Mouse (Mus musculus) liver, embryonic 14.5 days (tissue): ENCODE measurements around the gene Prss36. TPM values are rescaled to one million over a fixed set of nuclear protein-coding genes. Genes with fewer than 3 reads are reported as not detected.

Experiments
- ATAC-seq: fragments of 200-750 bp; cut with Nextera tagmentation; 2 replicates; pipeline ENCODE4 v1.8.0; 2017; ENCODE audit warnings: moderate number of reproducible peaks, mild to moderate bottlenecking, moderate library complexity; ENCODE audit not compliant: insufficient read depth
- DNase-seq, 3 experiments: peaks; one replicate each; pipeline ENCODE4 v3.0.0-alpha.2; 2012 to 2013; ENCODE audit warnings: low read depth in 3 of 3, low spot score in 3 of 3
- H3K27ac ChIP-seq: fragments of 300-500 bp; sonication (generic); 2 replicates; pipeline ENCODE4 v1.5.1; 2014; ENCODE audit warnings: moderate library complexity, mild to moderate bottlenecking, control low read depth, inconsistent platforms
- H3K27me3 ChIP-seq: fragments of 300-500 bp; sonication (generic); 2 replicates; pipeline ENCODE4 v1.6.1; 2014; ENCODE audit warnings: mild to moderate bottlenecking, low read length, moderate library complexity; ENCODE audit not compliant: control insufficient read depth, insufficient read depth
- H3K36me3 ChIP-seq: fragments of 300-500 bp; sonication (generic); replicated peaks from 2 replicates; pipeline ENCODE4 v1.6.1; 2014; ENCODE audit warnings: low read depth; ENCODE audit not compliant: control insufficient read depth, insufficient read depth
- H3K4me1 ChIP-seq, 2 experiments: fragments of 200-500 bp in 1 of 2; fragments of 300-500 bp in 1 of 2; sonication (generic) in 1 of 2; replicated peaks; 2 replicates each; pipeline ENCODE4 v1.6.1; 2012 to 2014; ENCODE audit warnings: antibody characterized with exemption in 1 of 2, inconsistent platforms in 1 of 2, low read length in 1 of 2; ENCODE audit not compliant: control insufficient read depth in 2 of 2, insufficient read depth in 2 of 2
- H3K4me2 ChIP-seq: fragments of 300-500 bp; sonication (generic); 2 replicates; pipeline ENCODE4 v1.6.1; 2014; ENCODE audit warnings: low read depth, mild to moderate bottlenecking, control low read depth, moderate library complexity
- H3K4me3 ChIP-seq, 2 experiments: fragments of 200-500 bp in 1 of 2; fragments of 300-500 bp in 1 of 2; sonication (generic) in 1 of 2; 2 replicates each; pipeline ENCODE4 v1.5.1; 2012 to 2014; ENCODE audit warnings: low read depth in 2 of 2, low read length in 2 of 2, mild to moderate bottlenecking in 2 of 2, control low read depth in 1 of 2, inconsistent platforms in 1 of 2, moderate library complexity in 1 of 2; ENCODE audit not compliant: insufficient read depth in 1 of 2
- H3K9ac ChIP-seq: fragments of 300-500 bp; sonication (generic); replicated peaks from 2 replicates; pipeline ENCODE4 v1.6.1; 2014; ENCODE audit warnings: mild to moderate bottlenecking, control low read depth, moderate library complexity
- H3K9me3 ChIP-seq: fragments of 300-500 bp; sonication (generic); 2 replicates; pipeline ENCODE4 v1.6.1; 2016; ENCODE audit warnings: low read length, mixed read lengths; ENCODE audit not compliant: control insufficient read depth
- CTCF ChIP-seq: IDR thresholded peaks from 2 replicates; pipeline ENCODE4 v1.5.1; 2016; ENCODE audit warnings: antibody characterized with exemption, low read depth, control low read depth
- EP300 ChIP-seq: IDR thresholded peaks from 2 replicates; pipeline ENCODE4 v1.6.1; 2016; ENCODE audit warnings: antibody characterized with exemption, low read depth
- WGBS: fragments of 180-500 bp; shearing (Covaris S2); extraction: QIAGEN DNeasy Blood & Tissue Kit; methylation state at CpG from one replicate; pipeline ENCODE4 v1.1.7; 2014; ENCODE audit not compliant: insufficient replicate concordance; 5-methylcytosine and 5-hydroxymethylcytosine counted together
- polyA plus RNA-seq, 2 experiments: library from polyadenylated mRNA; depleted of rRNA in 1 of 2; stranded (reverse) in 1 of 2; unstranded in 1 of 2; fragments of >200 nt; fragmentation: Nextera tagmentation in 1 of 2; extraction: Ambion mirVana in 1 of 2; gene quantifications; 2 replicates each; pipeline versions ENCODE4 v1.2.1 to v1.2.3; 2012 to 2014

The Prss36 gene
- polyA plus RNA-seq, 2 experiments, result 2.3 to 3.0 TPM

GRCm38 (mm10) chr7:127888821-127889220 is 57.7 kb downstream of the Prss36 start:
- 57% methylated on average over 3 of the region's 3 CpGs for WGBS
- no peaks in the 10 kb centered on the region for H3K9me3 ChIP-seq
- H3K9ac ChIP-seq, result no peak overlapping the region
- no peaks in the 10 kb centered on the region for H3K27me3 ChIP-seq
- no peak overlapping the region for H3K27ac ChIP-seq
- no peak overlapping the region for H3K4me3 ChIP-seq
- ATAC-seq (no peak), DNase-seq (no peak)
- no peak overlapping the region for H3K4me2 ChIP-seq
- TF ChIP-seq CTCF (no peak), EP300 (no peak)
- H3K36me3 ChIP-seq, result peaks cover 10% of the 10 kb centered on the region
- no peaks in the 10 kb centered on the region for H3K4me1 ChIP-seq

- Histone ChIP-seq H3K9ac (no peak overlapping the region), H3K27ac (no peak overlapping the region), H3K9me3 (no peaks in the 10 kb centered on the region), H3K4me1 (no peaks in the 10 kb centered on the region), H3K4me2 (no peak overlapping the region), H3K4me3 (no peak overlapping the region), H3K36me3 (peaks cover 18% of the 10 kb centered on the region), H3K27me3 (no peaks in the 10 kb centered on the region)
- WGBS, result 77% methylated on average over 3 of the region's 3 CpGs
- ATAC-seq (no peak), DNase-seq (no peak)
- no peak for TF ChIP-seq CTCF
- no peak for TF ChIP-seq EP300
Measured at GRCm38 (mm10) chr7:127887781-127888180, 58.7 kb downstream of the Prss36 start.

GRCm38 (mm10) chr7:127887191-127887590 is 59.3 kb downstream of the Prss36 start:
- Histone ChIP-seq H3K4me1 (no peaks in the 10 kb centered on the region), H3K4me3 (no peak overlapping the region), H3K4me2 (no peak overlapping the region), H3K27ac (no peak overlapping the region), H3K9ac (no peak overlapping the region), H3K36me3 (peaks cover 24% of the 10 kb centered on the region), H3K9me3 (peaks cover 3% of the 10 kb centered on the region), H3K27me3 (no peaks in the 10 kb centered on the region)
- ATAC-seq (no peak), DNase-seq (no peak)
- TF ChIP-seq EP300, result no peak
- TF ChIP-seq CTCF, result no peak
- 84% methylated on average over 8 of the region's 8 CpGs for WGBS

- peaks cover 6% of the 10 kb centered on the region for H3K9me3 ChIP-seq
- 83% methylated on average over 6 of the region's 6 CpGs for WGBS
- no peaks in the 10 kb centered on the region for H3K4me1 ChIP-seq
- no peak for TF ChIP-seq CTCF
- no peak for TF ChIP-seq EP300
- no peak overlapping the region for H3K9ac ChIP-seq
- no peak overlapping the region for H3K27ac ChIP-seq
- peaks cover 30% of the 10 kb centered on the region for H3K36me3 ChIP-seq
- H3K4me2 ChIP-seq, result no peak overlapping the region
- H3K4me3 ChIP-seq, result no peak overlapping the region
- no peak for DNase-seq
- no peaks in the 10 kb centered on the region for H3K27me3 ChIP-seq
- ATAC-seq, result no peak
Measured at GRCm38 (mm10) chr7:127886551-127886950, 60.0 kb downstream of the Prss36 start.

- 40% methylated on average over 6 of the region's 6 CpGs for WGBS
- H3K9ac ChIP-seq, result no peak overlapping the region
- ATAC-seq (no peak), DNase-seq (no peak)
- H3K4me2 ChIP-seq, result no peak overlapping the region
- H3K27me3 ChIP-seq, result no peaks in the 10 kb centered on the region
- TF ChIP-seq EP300 (no peak), CTCF (no peak)
- H3K4me3 ChIP-seq, result no peak overlapping the region
- H3K27ac ChIP-seq, result no peak overlapping the region
- H3K4me1 ChIP-seq, result no peaks in the 10 kb centered on the region
- H3K36me3 ChIP-seq, result peaks cover 36% of the 10 kb centered on the region
- H3K9me3 ChIP-seq, result peaks cover 11% of the 10 kb centered on the region
Measured at GRCm38 (mm10) chr7:127885951-127886350, 60.6 kb downstream of the Prss36 start.

Other genes with a start within 250 kb of the Prss36 start
- 11.6 and 12.5 TPM in 2 replicates for gene Bcl7c, start 237.8 kb downstream of the Prss36 start, polyA plus RNA-seq (2012; rRNA removed)
- gene Bcl7c, start 237.8 kb downstream of the Prss36 start, polyA plus RNA-seq (2014; fragmentation: Nextera tagmentation; extraction: Ambion mirVana), result 21.7 and 27.9 TPM in 2 replicates
- gene Ctf1, start 234.0 kb downstream of the Prss36 start, polyA plus RNA-seq (2012; rRNA removed), result 2.6 and 4.3 TPM in 2 replicates
- gene Ctf1, start 234.0 kb downstream of the Prss36 start, polyA plus RNA-seq (2014; fragmentation: Nextera tagmentation; extraction: Ambion mirVana), result 1.7 and 2.5 TPM in 2 replicates
- not detected in 2 replicates for gene Ctf2, start 214.6 kb downstream of the Prss36 start, polyA plus RNA-seq (2012; rRNA removed)
- gene Ctf2, start 214.6 kb downstream of the Prss36 start, polyA plus RNA-seq (2014; fragmentation: Nextera tagmentation; extraction: Ambion mirVana), result 0.05 and 0.15 TPM in 2 replicates
- 10.8 and 11.3 TPM in 2 replicates for gene Fbxl19, start 202.2 kb downstream of the Prss36 start, polyA plus RNA-seq (2012; rRNA removed)
- gene Fbxl19, start 202.2 kb downstream of the Prss36 start, polyA plus RNA-seq (2014; fragmentation: Nextera tagmentation; extraction: Ambion mirVana), result 0.85 and 1.1 TPM in 2 replicates
- 6.9 and 7.2 TPM in 2 replicates for gene Orai3, start 176.9 kb downstream of the Prss36 start, polyA plus RNA-seq (2012; rRNA removed)
- 3.9 and 4.9 TPM in 2 replicates for gene Orai3, start 176.9 kb downstream of the Prss36 start, polyA plus RNA-seq (2014; fragmentation: Nextera tagmentation; extraction: Ambion mirVana)
- gene Setd1a, start 170.1 kb downstream of the Prss36 start, polyA plus RNA-seq (2012; rRNA removed), result 5.7 TPM in 2 replicates
- 10.5 and 12.3 TPM in 2 replicates for gene Setd1a, start 170.1 kb downstream of the Prss36 start, polyA plus RNA-seq (2014; fragmentation: Nextera tagmentation; extraction: Ambion mirVana)
- 1.2 TPM in 1 of 2 replicates, not detected in the other for gene Gm49388, start 161.1 kb downstream of the Prss36 start, polyA plus RNA-seq (2012; rRNA removed)
- not detected in 2 replicates for gene Gm49388, start 161.1 kb downstream of the Prss36 start, polyA plus RNA-seq (2014; fragmentation: Nextera tagmentation; extraction: Ambion mirVana)
- gene Hsd3b7, start 146.1 kb downstream of the Prss36 start, polyA plus RNA-seq (2012; rRNA removed), result 44.8 and 45.5 TPM in 2 replicates
- gene Hsd3b7, start 146.1 kb downstream of the Prss36 start, polyA plus RNA-seq (2014; fragmentation: Nextera tagmentation; extraction: Ambion mirVana), result 44.8 and 45.5 TPM in 2 replicates
- 20.4 and 34.9 TPM in 2 replicates for gene Stx4a, start 122.4 kb downstream of the Prss36 start, polyA plus RNA-seq (2012; rRNA removed)
- 7.2 and 8.1 TPM in 2 replicates for gene Stx4a, start 122.4 kb downstream of the Prss36 start, polyA plus RNA-seq (2014; fragmentation: Nextera tagmentation; extraction: Ambion mirVana)
- gene Stx1b, start 122.2 kb downstream of the Prss36 start, polyA plus RNA-seq (2012; rRNA removed), result 0.95 and 1.1 TPM in 2 replicates
- gene Stx1b, start 122.2 kb downstream of the Prss36 start, polyA plus RNA-seq (2014; fragmentation: Nextera tagmentation; extraction: Ambion mirVana), result 0.05 and 0.21 TPM in 2 replicates
- 5.8 and 6.7 TPM in 2 replicates for gene Zfp646, start 70.5 kb downstream of the Prss36 start, polyA plus RNA-seq (2012; rRNA removed)
- gene Zfp646, start 70.5 kb downstream of the Prss36 start, polyA plus RNA-seq (2014; fragmentation: Nextera tagmentation; extraction: Ambion mirVana), result 4.6 and 5.1 TPM in 2 replicates
- 3.0 TPM in 2 replicates for gene Zfp668, start 69.9 kb downstream of the Prss36 start, polyA plus RNA-seq (2012; rRNA removed)
- gene Zfp668, start 69.9 kb downstream of the Prss36 start, polyA plus RNA-seq (2014; fragmentation: Nextera tagmentation; extraction: Ambion mirVana), result 3.9 and 4.3 TPM in 2 replicates
- gene Prss53, start 55.8 kb downstream of the Prss36 start, polyA plus RNA-seq (2012; rRNA removed), result 0.38 and 0.48 TPM in 2 replicates
- 0.05 and 0.29 TPM in 2 replicates for gene Prss53, start 55.8 kb downstream of the Prss36 start, polyA plus RNA-seq (2014; fragmentation: Nextera tagmentation; extraction: Ambion mirVana)
- gene Gm21974, start 51.3 kb downstream of the Prss36 start, polyA plus RNA-seq (2012; rRNA removed), result not detected in 2 replicates
- not detected in 2 replicates for gene Gm21974, start 51.3 kb downstream of the Prss36 start, polyA plus RNA-seq (2014; fragmentation: Nextera tagmentation; extraction: Ambion mirVana)
- gene Vkorc1, start 51.1 kb downstream of the Prss36 start, polyA plus RNA-seq (2012; rRNA removed), result 74.0 and 104 TPM in 2 replicates
- gene Vkorc1, start 51.1 kb downstream of the Prss36 start, polyA plus RNA-seq (2014; fragmentation: Nextera tagmentation; extraction: Ambion mirVana), result 107 and 116 TPM in 2 replicates
- gene Bckdk, start 42.6 kb downstream of the Prss36 start, polyA plus RNA-seq (2012; rRNA removed), result 28.0 and 29.7 TPM in 2 replicates
- gene Bckdk, start 42.6 kb downstream of the Prss36 start, polyA plus RNA-seq (2014; fragmentation: Nextera tagmentation; extraction: Ambion mirVana), result 68.3 and 76.0 TPM in 2 replicates
- 9.6 and 13.7 TPM in 2 replicates for gene Kat8, start 34.2 kb downstream of the Prss36 start, polyA plus RNA-seq (2012; rRNA removed)
- gene Kat8, start 34.2 kb downstream of the Prss36 start, polyA plus RNA-seq (2014; fragmentation: Nextera tagmentation; extraction: Ambion mirVana), result 15.7 and 17.6 TPM in 2 replicates
- 8.3 and 12.6 TPM in 2 replicates for gene Prss8, start 16.6 kb downstream of the Prss36 start, polyA plus RNA-seq (2012; rRNA removed)
- gene Prss8, start 16.6 kb downstream of the Prss36 start, polyA plus RNA-seq (2014; fragmentation: Nextera tagmentation; extraction: Ambion mirVana), result 9.8 and 10.3 TPM in 2 replicates
- gene Fus, start 20.7 kb upstream of the Prss36 start, polyA plus RNA-seq (2012; rRNA removed), result 169 and 278 TPM in 2 replicates
- 15.8 and 17.1 TPM in 2 replicates for gene Fus, start 20.7 kb upstream of the Prss36 start, polyA plus RNA-seq (2014; fragmentation: Nextera tagmentation; extraction: Ambion mirVana)
- gene Pycard, start 47.1 kb upstream of the Prss36 start, polyA plus RNA-seq (2012; rRNA removed), result 13.8 and 20.2 TPM in 2 replicates
- gene Pycard, start 47.1 kb upstream of the Prss36 start, polyA plus RNA-seq (2014; fragmentation: Nextera tagmentation; extraction: Ambion mirVana), result 37.1 and 39.3 TPM in 2 replicates
- gene Trim72, start 57.2 kb upstream of the Prss36 start, polyA plus RNA-seq (2012; rRNA removed), result 0.03 and 0.04 TPM in 2 replicates
- not detected in 2 replicates for gene Trim72, start 57.2 kb upstream of the Prss36 start, polyA plus RNA-seq (2014; fragmentation: Nextera tagmentation; extraction: Ambion mirVana)
- 1.9 and 2.7 TPM in 2 replicates for gene Itgam, start 115.9 kb upstream of the Prss36 start, polyA plus RNA-seq (2012; rRNA removed)
- gene Itgam, start 115.9 kb upstream of the Prss36 start, polyA plus RNA-seq (2014; fragmentation: Nextera tagmentation; extraction: Ambion mirVana), result 1.1 and 1.5 TPM in 2 replicates
- 0.02 TPM in 1 of 2 replicates, not detected in the other for gene Gm49368, start 116.0 kb upstream of the Prss36 start, polyA plus RNA-seq (2012; rRNA removed)
- 0.03 TPM in 1 of 2 replicates, not detected in the other for gene Gm49368, start 116.0 kb upstream of the Prss36 start, polyA plus RNA-seq (2014; fragmentation: Nextera tagmentation; extraction: Ambion mirVana)
- gene Itgax, start 182.8 kb upstream of the Prss36 start, polyA plus RNA-seq (2012; rRNA removed), result 0.09 and 0.16 TPM in 2 replicates
- 0.10 and 0.16 TPM in 2 replicates for gene Itgax, start 182.8 kb upstream of the Prss36 start, polyA plus RNA-seq (2014; fragmentation: Nextera tagmentation; extraction: Ambion mirVana)
- 0.01 and 0.08 TPM in 2 replicates for gene Itgad, start 207.7 kb upstream of the Prss36 start, polyA plus RNA-seq (2012; rRNA removed)
- not detected in 2 replicates for gene Itgad, start 207.7 kb upstream of the Prss36 start, polyA plus RNA-seq (2014; fragmentation: Nextera tagmentation; extraction: Ambion mirVana)